Mouse (Mus musculus): ENCODE measurements around the gene Gm32742. TPM values are rescaled to one million over a fixed set of nuclear protein-coding genes. Genes with fewer than 3 reads are reported as not detected.

Gm32742 gene
- polyA plus RNA-seq (2012; rRNA removed): 0.02 TPM in 1 of 2 replicates, not detected in the other

DNA sequence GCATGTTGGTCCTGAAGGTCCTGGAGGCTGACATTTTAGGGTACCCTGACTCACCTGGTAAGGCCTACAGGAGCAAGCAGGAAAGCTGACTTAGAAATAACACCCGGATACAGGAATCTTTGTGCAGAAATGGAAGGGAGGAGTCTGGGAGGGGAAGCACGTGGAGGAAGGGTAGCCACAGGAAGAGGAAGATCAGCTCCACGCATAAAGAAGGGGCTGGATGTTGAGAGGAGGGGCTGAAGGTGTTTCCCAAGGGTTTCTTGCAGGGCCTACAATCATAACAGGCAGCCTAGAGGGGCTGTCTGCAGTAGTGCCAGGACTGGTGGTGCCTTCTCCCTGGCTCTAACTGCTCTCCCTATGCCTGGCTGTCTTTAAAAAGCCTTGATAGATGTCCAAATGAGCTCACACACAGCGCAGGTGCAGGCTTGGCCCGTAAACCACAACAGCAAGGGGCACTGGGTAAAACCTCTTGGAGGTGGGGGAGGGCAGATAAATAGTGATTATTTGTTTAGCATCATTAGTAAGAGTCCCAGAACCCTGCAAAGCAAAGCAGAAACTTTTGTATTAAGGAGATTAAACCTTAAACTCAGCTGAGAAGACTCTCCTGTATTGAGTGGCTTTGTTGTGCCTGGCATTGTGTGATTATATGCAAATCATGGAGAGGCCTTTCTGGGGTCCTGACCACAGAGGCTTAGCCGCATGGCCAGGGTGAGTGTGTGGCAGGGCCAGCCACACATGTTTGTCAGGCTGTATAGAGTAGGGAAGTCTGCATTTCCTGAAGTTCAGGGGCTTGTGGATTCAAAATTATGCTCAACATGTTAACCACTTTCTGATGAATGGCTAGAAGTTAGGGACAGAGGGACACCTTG, at the start of gene Gm32742:
TSS of gene Gm32742 (minus strand) at position 206 of the 869 bp plus-strand sequence.
- Histone ChIP-seq H3K4me1 (ENCODE audit: control insufficient read depth, insufficient read depth, low read length) (no peaks in the 10 kb centered on the region), H3K27me3 (replicated peaks; ENCODE audit: control insufficient read depth, insufficient read depth, low read length) (no peaks in the 10 kb centered on the region), H3K4me3 (ENCODE audit: insufficient read depth, low read depth, low read length) (no peak within 1 kb of the TSS), H3K36me3 (ENCODE audit: control insufficient read depth, insufficient read depth, low read length) (no peaks in the 10 kb centered on the region), H3K27ac (ENCODE audit: insufficient read depth, low read depth, low read length) (no peak within 1 kb of the TSS)
- 52% methylated on average over 6 of the region's 6 CpGs for WGBS
- TF ChIP-seq POLR2A (IDR thresholded peaks at IDR 0.05; ENCODE audit: low read depth, low read length) (no peak), CTCF (conservative IDR thresholded peaks at IDR 0.05; ENCODE audit: insufficient read depth, insufficient read length, low read depth, low read length) (no peak)
- no peak for DNase-seq

DNA sequence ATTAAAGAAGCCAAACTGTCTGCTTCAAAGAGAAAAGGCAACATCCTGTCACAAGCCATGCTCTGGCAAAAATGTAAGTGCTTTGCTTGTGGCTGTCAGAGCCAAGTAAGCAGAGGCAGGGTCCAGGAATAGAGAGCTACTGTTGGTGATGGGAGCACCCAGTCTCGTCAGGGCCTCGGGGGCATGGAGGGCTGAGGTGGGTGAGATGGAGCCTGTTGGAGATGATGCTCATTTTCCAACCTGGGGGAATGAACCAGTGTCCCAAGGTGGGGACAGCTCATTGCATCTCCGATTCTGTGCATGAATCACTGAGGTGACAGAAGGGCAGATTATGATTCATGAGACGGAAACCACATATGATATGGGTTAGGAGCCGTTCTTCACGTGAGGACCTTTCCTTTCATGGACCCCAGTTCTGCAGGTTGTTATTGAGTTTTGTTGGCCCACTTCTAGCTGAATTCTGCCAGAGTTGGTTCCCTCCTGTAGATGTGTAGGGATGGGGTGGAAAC, 48.5 kb upstream of the Gm32742 start:
- no peaks in the 10 kb centered on the region for H3K36me3 ChIP-seq (ENCODE audit: control insufficient read depth, insufficient read depth, low read length)
- H3K4me3 ChIP-seq (ENCODE audit: insufficient read depth, low read depth, low read length): no peak overlapping the region
- H3K27ac ChIP-seq (ENCODE audit: insufficient read depth, low read depth, low read length): no peak overlapping the region
- no peak for DNase-seq
- WGBS: 95% methylated on average over 6 of the region's 6 CpGs
- H3K4me1 ChIP-seq (ENCODE audit: control insufficient read depth, insufficient read depth, low read length): no peaks in the 10 kb centered on the region
- H3K27me3 ChIP-seq (replicated peaks; ENCODE audit: control insufficient read depth, insufficient read depth, low read length): no peaks in the 10 kb centered on the region
- TF ChIP-seq CTCF (conservative IDR thresholded peaks at IDR 0.05; ENCODE audit: insufficient read depth, insufficient read length, low read depth, low read length): no peak
- TF ChIP-seq POLR2A (IDR thresholded peaks at IDR 0.05; ENCODE audit: low read depth, low read length): no peak

DNA sequence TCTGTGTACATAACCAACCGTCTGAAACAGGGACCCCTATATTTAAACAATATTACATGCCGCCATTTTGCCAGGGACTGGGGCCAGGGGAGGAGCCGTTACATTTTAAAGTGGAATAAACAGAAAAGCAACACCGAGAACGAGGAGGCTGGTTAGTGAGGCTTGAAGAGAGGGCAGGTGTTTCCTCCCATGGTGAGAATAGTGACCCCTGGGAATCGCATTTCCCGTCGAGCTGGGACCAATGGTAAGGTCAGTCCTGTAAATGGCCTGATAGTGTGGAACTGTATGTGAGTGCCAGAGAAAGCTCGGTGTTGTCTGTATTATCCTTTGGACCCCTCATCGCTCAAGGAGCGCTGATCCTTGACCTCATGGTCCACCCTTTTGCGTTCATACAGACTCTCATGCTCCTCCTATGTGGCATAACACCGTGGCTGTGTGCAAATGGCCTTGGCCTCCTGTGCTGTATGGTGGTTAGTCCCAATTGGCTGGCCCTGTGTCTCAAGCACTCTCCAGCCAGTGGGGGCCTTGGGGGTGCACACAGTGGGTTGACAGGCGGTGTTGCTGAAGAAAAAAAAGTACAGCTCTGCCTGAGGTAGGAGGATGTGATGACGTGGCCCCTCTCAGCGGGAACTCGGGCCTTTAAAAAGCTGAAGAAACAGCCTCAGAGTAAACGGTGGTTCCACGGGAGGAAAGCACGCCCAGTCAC, 47.9 kb upstream of the Gm32742 start, which contains the start of gene Pou2af1:
TSS of gene Pou2af1 (plus strand) at position 686 of the 706 bp plus-strand sequence.
- no peaks in the 10 kb centered on the region for H3K36me3 ChIP-seq (ENCODE audit: control insufficient read depth, insufficient read depth, low read length)
- TF ChIP-seq POLR2A (IDR thresholded peaks at IDR 0.05; ENCODE audit: low read depth, low read length) (no peak), CTCF (conservative IDR thresholded peaks at IDR 0.05; ENCODE audit: insufficient read depth, insufficient read length, low read depth, low read length) (no peak)
- H3K27ac ChIP-seq (ENCODE audit: insufficient read depth, low read depth, low read length): no peak within 1 kb of the TSS
- H3K27me3 ChIP-seq (replicated peaks; ENCODE audit: control insufficient read depth, insufficient read depth, low read length): no peaks in the 10 kb centered on the region
- 60% methylated on average over 20 of the region's 20 CpGs for WGBS
- no peak within 1 kb of the TSS for H3K4me3 ChIP-seq (ENCODE audit: insufficient read depth, low read depth, low read length)
- H3K4me1 ChIP-seq (ENCODE audit: control insufficient read depth, insufficient read depth, low read length): no peaks in the 10 kb centered on the region
- no peak for DNase-seq

DNA sequence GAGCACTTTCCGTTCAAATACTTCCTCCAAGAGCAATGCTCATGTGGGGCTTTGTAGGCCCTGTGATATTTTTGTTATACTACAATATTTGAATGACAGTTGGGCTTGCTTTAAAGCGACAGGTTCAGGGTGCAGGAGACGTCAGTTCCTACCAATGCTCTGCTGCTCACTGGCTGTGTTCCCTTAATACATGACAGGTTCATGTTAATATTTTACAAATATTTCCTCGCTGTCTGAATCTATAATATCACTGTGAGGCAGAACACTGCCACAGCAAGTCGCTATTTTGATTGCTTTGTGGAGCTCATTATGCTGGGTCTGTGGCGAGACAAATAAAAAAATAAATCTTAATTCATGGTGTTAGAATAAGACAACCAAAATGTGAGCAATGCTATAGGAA, 45.9 kb upstream of the Gm32742 start:
- WGBS: 22% methylated on average over 6 of the region's 6 CpGs
- peak; percentile 63 for DNase-seq
- no peak overlapping the region for H3K27ac ChIP-seq (ENCODE audit: insufficient read depth, low read depth, low read length)
- TF ChIP-seq POLR2A (IDR thresholded peaks at IDR 0.05; ENCODE audit: low read depth, low read length): no peak
- no peak for TF ChIP-seq CTCF (conservative IDR thresholded peaks at IDR 0.05; ENCODE audit: insufficient read depth, insufficient read length, low read depth, low read length)
- H3K27me3 ChIP-seq (replicated peaks; ENCODE audit: control insufficient read depth, insufficient read depth, low read length): no peaks in the 10 kb centered on the region
- H3K36me3 ChIP-seq (ENCODE audit: control insufficient read depth, insufficient read depth, low read length): no peaks in the 10 kb centered on the region
- no peaks in the 10 kb centered on the region for H3K4me1 ChIP-seq (ENCODE audit: control insufficient read depth, insufficient read depth, low read length)
- no peak overlapping the region for H3K4me3 ChIP-seq (ENCODE audit: insufficient read depth, low read depth, low read length)

DNA sequence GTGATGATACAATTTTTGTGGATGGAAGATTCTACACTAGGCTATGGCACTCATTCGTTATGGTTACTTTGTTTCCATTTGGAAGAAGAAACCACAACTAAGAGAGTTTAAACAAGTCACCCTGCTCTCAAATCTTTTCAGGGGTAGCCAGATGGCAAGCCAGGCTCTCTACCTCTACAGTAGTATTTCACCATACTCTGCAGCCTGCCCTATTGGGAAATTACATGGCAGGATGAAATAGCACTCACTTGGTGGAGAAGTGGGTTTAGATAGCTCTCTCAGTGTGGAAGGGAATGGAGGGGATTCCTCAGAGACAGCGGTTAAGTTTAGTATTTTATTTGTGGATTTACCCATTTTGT, 43.6 kb upstream of the Gm32742 start:
- no peaks in the 10 kb centered on the region for H3K4me1 ChIP-seq (ENCODE audit: control insufficient read depth, insufficient read depth, low read length)
- WGBS: 92% methylated on average over 2 of the region's 2 CpGs
- no peaks in the 10 kb centered on the region for H3K36me3 ChIP-seq (ENCODE audit: control insufficient read depth, insufficient read depth, low read length)
- DNase-seq: no peak
- H3K27me3 ChIP-seq (replicated peaks; ENCODE audit: control insufficient read depth, insufficient read depth, low read length): no peaks in the 10 kb centered on the region
- H3K27ac ChIP-seq (ENCODE audit: insufficient read depth, low read depth, low read length): no peak overlapping the region
- H3K4me3 ChIP-seq (ENCODE audit: insufficient read depth, low read depth, low read length): no peak overlapping the region
- TF ChIP-seq CTCF (conservative IDR thresholded peaks at IDR 0.05; ENCODE audit: insufficient read depth, insufficient read length, low read depth, low read length) (no peak), POLR2A (IDR thresholded peaks at IDR 0.05; ENCODE audit: low read depth, low read length) (no peak)

DNA sequence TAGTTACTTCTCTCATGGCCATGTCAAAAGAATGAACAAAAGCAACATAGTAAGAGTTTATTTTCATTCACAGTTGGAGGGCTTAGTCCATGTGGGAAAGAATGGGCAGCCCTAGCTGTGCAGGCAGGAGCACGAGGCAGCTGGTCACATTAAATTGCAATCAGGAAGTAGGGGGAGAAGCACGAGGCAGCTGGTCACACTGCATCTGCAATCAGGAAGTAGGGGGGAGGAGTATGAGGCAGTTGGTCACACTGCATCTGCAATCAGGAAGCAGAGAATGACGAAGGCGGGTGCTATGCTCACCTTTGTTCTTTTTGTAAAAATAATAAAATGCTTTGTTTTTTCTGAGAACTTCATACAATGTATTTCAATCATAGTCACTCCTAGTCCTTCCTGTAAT, 29.5 kb upstream of the Gm32742 start:
- Histone ChIP-seq H3K27ac (ENCODE audit: insufficient read depth, low read depth, low read length) (no peak overlapping the region), H3K36me3 (ENCODE audit: control insufficient read depth, insufficient read depth, low read length) (no peaks in the 10 kb centered on the region), H3K27me3 (replicated peaks; ENCODE audit: control insufficient read depth, insufficient read depth, low read length) (no peaks in the 10 kb centered on the region), H3K4me1 (ENCODE audit: control insufficient read depth, insufficient read depth, low read length) (no peaks in the 10 kb centered on the region), H3K4me3 (ENCODE audit: insufficient read depth, low read depth, low read length) (no peak overlapping the region)
- 72% methylated on average over 4 of the region's 4 CpGs for WGBS
- DNase-seq: no peak
- TF ChIP-seq POLR2A (IDR thresholded peaks at IDR 0.05; ENCODE audit: low read depth, low read length): no peak
- no peak for TF ChIP-seq CTCF (conservative IDR thresholded peaks at IDR 0.05; ENCODE audit: insufficient read depth, insufficient read length, low read depth, low read length)

DNA sequence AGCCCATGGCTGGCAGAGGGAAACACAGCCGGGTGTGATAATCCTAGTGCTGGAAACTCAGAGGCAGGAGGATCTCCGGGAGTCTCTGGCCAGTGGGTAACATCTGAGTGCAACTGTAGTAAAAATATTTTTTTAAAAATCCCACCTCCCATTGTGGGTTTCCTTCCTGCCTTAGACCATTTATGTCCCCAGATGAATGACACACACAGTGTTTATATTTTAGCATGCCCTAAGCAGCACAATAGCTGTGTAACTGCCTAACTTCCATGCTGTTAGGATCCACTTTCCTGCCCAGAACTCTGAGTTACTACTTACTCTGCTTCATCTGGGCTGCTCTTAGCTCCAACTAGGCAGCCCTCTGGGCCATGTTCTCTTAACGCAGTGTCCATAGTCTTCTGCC, 25.3 kb upstream of the Gm32742 start:
- WGBS: 76% methylated on average over 3 of the region's 3 CpGs
- H3K27me3 ChIP-seq (replicated peaks; ENCODE audit: control insufficient read depth, insufficient read depth, low read length): no peaks in the 10 kb centered on the region
- no peaks in the 10 kb centered on the region for H3K4me1 ChIP-seq (ENCODE audit: control insufficient read depth, insufficient read depth, low read length)
- TF ChIP-seq CTCF (conservative IDR thresholded peaks at IDR 0.05; ENCODE audit: insufficient read depth, insufficient read length, low read depth, low read length): no peak
- TF ChIP-seq POLR2A (IDR thresholded peaks at IDR 0.05; ENCODE audit: low read depth, low read length): no peak
- no peak for DNase-seq
- H3K27ac ChIP-seq (ENCODE audit: insufficient read depth, low read depth, low read length): no peak overlapping the region
- H3K36me3 ChIP-seq (ENCODE audit: control insufficient read depth, insufficient read depth, low read length): no peaks in the 10 kb centered on the region
- H3K4me3 ChIP-seq (ENCODE audit: insufficient read depth, low read depth, low read length): no peak overlapping the region

Measured in kidney, adult 2 months (tissue).